Mouse (Mus musculus): ENCODE data around the gene Nufip2. TPM values are rescaled to one million over a fixed set of nuclear protein-coding genes. Genes with fewer than 3 reads are reported as not detected.

The Nufip2 gene
- polyA plus RNA-seq, 1 experiment: 139 TPM

- Histone ChIP-seq H3K4me3 (ENCODE audit: low read depth, low read length) (no peak overlapping the region), H3K27ac (ENCODE audit: insufficient read depth, low read length) (peak overlapping the region; percentile 39), H3K4me1 (ENCODE audit: control insufficient read depth, insufficient read depth, low read length) (peaks cover 20% of the 10 kb centered on the region), H3K9ac (ENCODE audit: low read depth, poor library complexity, severe bottlenecking) (0 out of 2 replicates have a peak overlapping the region, but pooled peaks have one; percentile 8), H3K9me3 (replicated peaks; ENCODE audit: control insufficient read depth, insufficient read depth, low read length, poor library complexity, severe bottlenecking) (no peaks in the 10 kb centered on the region), H3K36me3 (ENCODE audit: control insufficient read depth, insufficient read depth, low read length, poor library complexity, severe bottlenecking) (0 out of 2 replicates have a peak, but pooled peaks cover 1% of the 10 kb centered on the region), H3K27me3 (ENCODE audit: control insufficient read depth, insufficient read depth, low read length, poor library complexity, severe bottlenecking) (no peaks in the 10 kb centered on the region)
- TF ChIP-seq CTCF (IDR thresholded peaks at IDR 0.05; ENCODE audit: low read depth, low read length): no peak
- TF ChIP-seq EP300 (IDR thresholded peaks at IDR 0.05; ENCODE audit: insufficient read depth, low read depth, low read length): no peak
- no peak for TF ChIP-seq POLR2A (IDR thresholded peaks at IDR 0.05; ENCODE audit: insufficient read depth, low read length)
Measured at GRCm38 (mm10) chr11:77783211-77783746, 97.3 kb downstream of the Nufip2 start.

GRCm38 (mm10) chr11:77783747-77784646 lies 98.0 kb downstream of the Nufip2 start:
- Histone ChIP-seq H3K27me3 (ENCODE audit: control insufficient read depth, insufficient read depth, low read length, poor library complexity, severe bottlenecking) (no peaks in the 10 kb centered on the region), H3K27ac (ENCODE audit: insufficient read depth, low read length) (peak overlapping the region; percentile 83), H3K4me3 (ENCODE audit: low read depth, low read length) (no peak overlapping the region), H3K9ac (ENCODE audit: low read depth, poor library complexity, severe bottlenecking) (0 out of 2 replicates have a peak overlapping the region, but pooled peaks have one; percentile 8), H3K36me3 (ENCODE audit: control insufficient read depth, insufficient read depth, low read length, poor library complexity, severe bottlenecking) (no peaks in the 10 kb centered on the region), H3K4me1 (ENCODE audit: control insufficient read depth, insufficient read depth, low read length) (peaks cover 20% of the 10 kb centered on the region), H3K9me3 (replicated peaks; ENCODE audit: control insufficient read depth, insufficient read depth, low read length, poor library complexity, severe bottlenecking) (no peaks in the 10 kb centered on the region)
- no peak for TF ChIP-seq EP300 (IDR thresholded peaks at IDR 0.05; ENCODE audit: insufficient read depth, low read depth, low read length)

- Histone ChIP-seq H3K27ac (ENCODE audit: insufficient read depth, low read length) (peak overlapping the region; percentile 83), H3K9ac (ENCODE audit: low read depth, poor library complexity, severe bottlenecking) (no peak overlapping the region), H3K9me3 (replicated peaks; ENCODE audit: control insufficient read depth, insufficient read depth, low read length, poor library complexity, severe bottlenecking) (no peaks in the 10 kb centered on the region), H3K36me3 (ENCODE audit: control insufficient read depth, insufficient read depth, low read length, poor library complexity, severe bottlenecking) (no peaks in the 10 kb centered on the region), H3K4me1 (ENCODE audit: control insufficient read depth, insufficient read depth, low read length) (peaks cover 20% of the 10 kb centered on the region), H3K27me3 (ENCODE audit: control insufficient read depth, insufficient read depth, low read length, poor library complexity, severe bottlenecking) (no peaks in the 10 kb centered on the region), H3K4me3 (ENCODE audit: low read depth, low read length) (no peak overlapping the region)
- TF ChIP-seq EP300 (IDR thresholded peaks at IDR 0.05; ENCODE audit: insufficient read depth, low read depth, low read length): no peak
- no peak for TF ChIP-seq POLR2A (IDR thresholded peaks at IDR 0.05; ENCODE audit: insufficient read depth, low read length)
- no peak for TF ChIP-seq CTCF (IDR thresholded peaks at IDR 0.05; ENCODE audit: low read depth, low read length)
Measured at GRCm38 (mm10) chr11:77784894-77785293, 98.9 kb downstream of the Nufip2 start.

GRCm38 (mm10) chr11:77785396-77785767 lies 99.4 kb downstream of the Nufip2 start:
- Histone ChIP-seq H3K27ac (ENCODE audit: insufficient read depth, low read length) (peak overlapping the region; percentile 83), H3K9ac (ENCODE audit: low read depth, poor library complexity, severe bottlenecking) (no peak overlapping the region)

GRCm38 (mm10) chr11:77785768-77786561 lies 100.0 kb downstream of the Nufip2 start:
- H3K9me3 ChIP-seq (replicated peaks; ENCODE audit: control insufficient read depth, insufficient read depth, low read length, poor library complexity, severe bottlenecking): no peaks in the 10 kb centered on the region
- H3K27ac ChIP-seq (ENCODE audit: insufficient read depth, low read length): peak overlapping the region; percentile 83
- no peaks in the 10 kb centered on the region for H3K27me3 ChIP-seq (ENCODE audit: control insufficient read depth, insufficient read depth, low read length, poor library complexity, severe bottlenecking)
- no peaks in the 10 kb centered on the region for H3K36me3 ChIP-seq (ENCODE audit: control insufficient read depth, insufficient read depth, low read length, poor library complexity, severe bottlenecking)
- no peak overlapping the region for H3K9ac ChIP-seq (ENCODE audit: low read depth, poor library complexity, severe bottlenecking)
- H3K4me3 ChIP-seq (ENCODE audit: low read depth, low read length): no peak overlapping the region
- no peak for TF ChIP-seq CTCF (IDR thresholded peaks at IDR 0.05; ENCODE audit: low read depth, low read length)
- peak; percentile 91 for TF ChIP-seq EP300 (IDR thresholded peaks at IDR 0.05; ENCODE audit: insufficient read depth, low read depth, low read length)
- H3K4me1 ChIP-seq (ENCODE audit: control insufficient read depth, insufficient read depth, low read length): peaks cover 24% of the 10 kb centered on the region

More at GRCm38 (mm10) chr11:77785396-77785767, 99.4 kb downstream of the Nufip2 start:
- peak; percentile 65; the same call in 1 of the 2 replicates for TF ChIP-seq EP300 (IDR thresholded peaks at IDR 0.05; ENCODE audit: insufficient read depth, low read depth, low read length)
- TF ChIP-seq CTCF (IDR thresholded peaks at IDR 0.05; ENCODE audit: low read depth, low read length): no peak
- Histone ChIP-seq H3K27me3 (ENCODE audit: control insufficient read depth, insufficient read depth, low read length, poor library complexity, severe bottlenecking) (no peaks in the 10 kb centered on the region), H3K36me3 (ENCODE audit: control insufficient read depth, insufficient read depth, low read length, poor library complexity, severe bottlenecking) (no peaks in the 10 kb centered on the region), H3K4me3 (ENCODE audit: low read depth, low read length) (no peak overlapping the region), H3K9me3 (replicated peaks; ENCODE audit: control insufficient read depth, insufficient read depth, low read length, poor library complexity, severe bottlenecking) (no peaks in the 10 kb centered on the region), H3K4me1 (ENCODE audit: control insufficient read depth, insufficient read depth, low read length) (peaks cover 23% of the 10 kb centered on the region)

All from ES-Bruce4 (cell line).